Mouse (Mus musculus): ENCODE data around the gene Adcy5.

GRCm38 (mm10) chr16:35116328-35116956, 38.2 kb upstream of the Adcy5 start:
- TF ChIP-seq CTCF (IDR thresholded peaks at IDR 0.05; ENCODE audit: low read depth, low read length) (no peak), GATA1 (IDR thresholded peaks at IDR 0.05; ENCODE audit: borderline replicate concordance, low read length) (no peak), POLR2AphosphoS5 (IDR thresholded peaks at IDR 0.05; ENCODE audit: insufficient replicate concordance, low read depth, low read length) (no peak), GATA2 (IDR thresholded peaks at IDR 0.05; ENCODE audit: borderline replicate concordance, low read depth, low read length) (no peak), TAL1 (conservative IDR thresholded peaks at IDR 0.05; ENCODE audit: low read depth, low read length) (no peak)
